Mouse (Mus musculus) adrenal gland, adult (tissue): ENCODE data around the gene Fryl.
"Not testable (repeated sequence)": the region's sequence is repeated elsewhere in the genome, so short reads cannot be mapped to it uniquely, and the experiment has no call there.

Experiments used
- DNase-seq, 2 experiments: peaks; one replicate each; pipeline ENCODE4 v3.0.0; 2022 to 2023; ENCODE audit warnings: low spot score in 1 of 2; ENCODE audit not compliant: inconsistent age in 2 of 2

Fryl gene

GRCm38 (mm10) chr5:73028646-73029045, 227.8 kb downstream of the Fryl start:
- DNase-seq, result no peak

GRCm38 (mm10) chr5:73023801-73024200, 232.6 kb downstream of the Fryl start:
- DNase-seq, result no peak

GRCm38 (mm10) chr5:73014745-73015144, 241.7 kb downstream of the Fryl start:
- DNase-seq, result no peak

GRCm38 (mm10) chr5:73013611-73014287, 242.7 kb downstream of the Fryl start:
- DNase-seq, result peak in 1 of 2 experiments; percentile 33

- not testable (repeated sequence) for DNase-seq
Observed at GRCm38 (mm10) chr5:73012884-73013610, 243.4 kb downstream of the Fryl start.

GRCm38 (mm10) chr5:73011806-73012205, 244.6 kb downstream of the Fryl start:
- DNase-seq, result not testable (repeated sequence)

GRCm38 (mm10) chr5:73008230-73008629, 248.2 kb downstream of the Fryl start:
- DNase-seq, result peak; percentile 38 to 66

- DNase-seq, result no peak
Observed at GRCm38 (mm10) chr5:73007582-73007959, 248.8 kb downstream of the Fryl start.

GRCm38 (mm10) chr5:73006784-73007581, 249.4 kb downstream of the Fryl start, which contains the start of gene Slc10a4:
Gene Slc10a4, plus strand, starts transcription at chr5:73006883.
- DNase-seq, result peak; percentile 60 to 76

GRCm38 (mm10) chr5:73004046-73004445, 252.4 kb downstream of the Fryl start:
- DNase-seq, result peak in 1 of 2 experiments; percentile 13

GRCm38 (mm10) chr5:72998546-72998945, 257.9 kb downstream of the Fryl start:
- not testable (repeated sequence) for DNase-seq

- DNase-seq, result no peak
Observed at GRCm38 (mm10) chr5:72995379-72995778, 261.0 kb downstream of the Fryl start.

GRCm38 (mm10) chr5:72994928-72995327, 261.5 kb downstream of the Fryl start:
- no peak for DNase-seq

- DNase-seq, result no peak
Observed at GRCm38 (mm10) chr5:72994424-72994823, 262.0 kb downstream of the Fryl start.

- no peak for DNase-seq
Observed at GRCm38 (mm10) chr5:72992474-72992873, 263.9 kb downstream of the Fryl start.

- no peak for DNase-seq
Observed at GRCm38 (mm10) chr5:72989756-72990155, 266.7 kb downstream of the Fryl start.

- DNase-seq, result no peak
Observed at GRCm38 (mm10) chr5:72987786-72988185, 268.6 kb downstream of the Fryl start.

GRCm38 (mm10) chr5:72984091-72984490, 272.3 kb downstream of the Fryl start:
- peak in 1 of 2 experiments; percentile 75 for DNase-seq

GRCm38 (mm10) chr5:72976539-72976938, 279.9 kb downstream of the Fryl start:
- DNase-seq, result no peak

GRCm38 (mm10) chr5:72975996-72976395, 280.4 kb downstream of the Fryl start:
- DNase-seq, result no peak

GRCm38 (mm10) chr5:72974602-72975001, 281.8 kb downstream of the Fryl start, which contains the start of gene Gm10135:
Gene Gm10135, minus strand, starts transcription at chr5:72974702.
- DNase-seq, result no peak
